Mouse (Mus musculus) ES-E14 (cell line): ENCODE data around the gene Pik3ip1. TPM values are rescaled to one million over a fixed set of nuclear protein-coding genes. Genes with fewer than 3 reads are reported as not detected.

Experiments used
- DNase-seq: peaks from one replicate; pipeline ENCODE4 v3.0.0-alpha.2; 2013; ENCODE audit warnings: low read depth, low spot score
- H3K27ac ChIP-seq: 2 replicates; pipeline ENCODE4 v1.5.1; 2012; ENCODE audit warnings: low read depth, mild to moderate bottlenecking, low read length, moderate library complexity, mixed read lengths; ENCODE audit not compliant: poor library complexity, insufficient read depth, severe bottlenecking
- H3K36me3 ChIP-seq: 2 replicates; pipeline ENCODE4 v1.6.1; 2012; ENCODE audit warnings: mild to moderate bottlenecking, low read length, moderate library complexity, mixed read lengths; ENCODE audit not compliant: control insufficient read depth, poor library complexity, insufficient read depth, severe bottlenecking
- H3K4me1 ChIP-seq, 2 experiments: fragments of 150-350 bp in 1 of 2; sonication (generic) in 1 of 2; 2 replicates each; pipeline ENCODE4 v1.6.1; 2012; ENCODE audit warnings: low read length in 2 of 2, mild to moderate bottlenecking in 1 of 2, mixed read lengths in 1 of 2; ENCODE audit not compliant: control insufficient read depth in 2 of 2, insufficient read depth in 2 of 2, poor library complexity in 1 of 2
- H3K4me3 ChIP-seq, 2 experiments: fragments of 150-350 bp in 1 of 2; sonication (generic) in 1 of 2; 2 replicates each; pipeline ENCODE4 v1.5.1; 2012; ENCODE audit warnings: low read length in 2 of 2, low read depth in 1 of 2, mild to moderate bottlenecking in 1 of 2, mixed read lengths in 1 of 2; ENCODE audit not compliant: insufficient read depth in 1 of 2, poor library complexity in 1 of 2, severe bottlenecking in 1 of 2
- H3K9ac ChIP-seq: 2 replicates; pipeline ENCODE4 v1.6.1; 2012; ENCODE audit warnings: low read depth, mild to moderate bottlenecking, low read length, mixed read lengths; ENCODE audit not compliant: poor library complexity, insufficient read depth, severe bottlenecking
- H3K9me3 ChIP-seq: fragments of 150-350 bp; sonication (generic); 2 replicates; pipeline ENCODE4 v1.6.1; 2012; ENCODE audit warnings: low read depth, mild to moderate bottlenecking, low read length; ENCODE audit not compliant: control insufficient read depth, insufficient read depth
- CHD2 ChIP-seq: IDR thresholded peaks from 2 replicates; pipeline ENCODE4 v1.6.1; 2014; ENCODE audit warnings: mild to moderate bottlenecking, low read depth, low read length, inconsistent platforms
- HCFC1 ChIP-seq: IDR thresholded peaks from 2 replicates; pipeline ENCODE4 v1.6.1; 2012; ENCODE audit warnings: low read length, inconsistent platforms, borderline replicate concordance; ENCODE audit not compliant: insufficient read depth
- MAFK ChIP-seq: IDR thresholded peaks from 2 replicates; pipeline ENCODE4 v1.6.1; 2014; ENCODE audit warnings: mild to moderate bottlenecking, low read depth, low read length, inconsistent platforms; ENCODE audit not compliant: insufficient read depth
- ZC3H11A ChIP-seq: IDR thresholded peaks from 2 replicates; pipeline ENCODE4 v1.6.1; 2012; ENCODE audit warnings: low read depth, mild to moderate bottlenecking, inconsistent platforms, low read length, borderline replicate concordance
- ZNF384 ChIP-seq: IDR thresholded peaks from 2 replicates; pipeline ENCODE4 v1.6.1; 2012; ENCODE audit warnings: low read depth, low read length, inconsistent platforms
- in situ Hi-C, 2 experiments: fragments of 600-800 bp; cut with MboI; formaldehyde crosslinking; loops; one replicate each; pipeline ENCODE4 v1.15.1; 2025; ENCODE audit warnings: low sequenced_read_pairs in 2 of 2, inconsistent platforms in 1 of 2; ENCODE audit not compliant: unreplicated experiment in 2 of 2
- total RNA-seq: library from RNA; depleted of rRNA; stranded (reverse); fragments of 300-350 nt; gene quantifications from 2 replicates; pipeline ENCODE4 v1.2.3, GENCODE M21; 2012

Pik3ip1 gene
- total RNA-seq, 1 experiment, result 8.5 TPM

GRCm38 (mm10) chr11:3366411-3366810 is 36.2 kb downstream of the Pik3ip1 start:
- H3K27ac ChIP-seq, result no peak overlapping the region
- TF ChIP-seq ZNF384 (no peak), ZC3H11A (no peak), HCFC1 (no peak), CHD2 (no peak), MAFK (no peak)
- H3K9me3 ChIP-seq, result no peaks in the 10 kb centered on the region
- H3K4me1 ChIP-seq, result peaks cover 17 to 35% of the 10 kb centered on the region in 2 experiments
- H3K4me3 ChIP-seq, result peak overlapping the region in 1 of 2 experiments; percentile 15; a peak in 1 of 4 replicates
- DNase-seq, result no peak
- H3K9ac ChIP-seq, result peak overlapping the region; percentile 25
- in situ Hi-C loops, result no loop called here
- no peaks in the 10 kb centered on the region; the same call in 1 of the 2 replicates for H3K36me3 ChIP-seq

DNA sequence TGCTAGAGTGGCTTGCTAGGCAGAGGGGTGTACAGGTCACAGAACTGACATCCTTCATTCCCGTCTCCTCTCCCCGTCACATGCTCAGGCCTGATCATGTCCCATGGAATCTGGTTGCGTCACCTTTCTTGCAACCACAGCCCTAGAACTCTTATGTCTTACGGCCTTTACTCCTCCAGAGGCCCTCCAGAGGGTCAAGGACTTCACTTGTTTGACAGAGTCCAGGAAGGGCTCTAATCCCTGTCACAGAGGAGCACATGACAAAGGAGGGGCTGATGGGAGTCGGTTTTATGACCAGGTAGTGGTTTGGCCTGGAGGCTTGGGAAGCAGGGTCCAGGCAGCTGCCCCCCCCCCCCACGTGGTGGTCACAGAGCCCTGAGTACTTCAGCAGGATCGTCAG is 38.8 kb downstream of the Pik3ip1 start:
- in situ Hi-C loops, result no loop called here
- Histone ChIP-seq H3K9ac (peak overlapping the region; percentile 68), H3K36me3 (no peaks in the 10 kb centered on the region; the same call in 1 of the 2 replicates), H3K4me1 (peaks cover 17 to 40% of the 10 kb centered on the region in 2 experiments), H3K9me3 (no peaks in the 10 kb centered on the region), H3K27ac (peak overlapping the region; percentile 85), H3K4me3 (peak overlapping the region in 1 of 2 experiments; percentile 42; a peak in 2 of 4 replicates)
- DNase-seq, result no peak
- no peak for TF ChIP-seq ZC3H11A
- TF ChIP-seq CHD2, result no peak
- no peak for TF ChIP-seq HCFC1
- no peak for TF ChIP-seq MAFK
- no peak for TF ChIP-seq ZNF384

DNA sequence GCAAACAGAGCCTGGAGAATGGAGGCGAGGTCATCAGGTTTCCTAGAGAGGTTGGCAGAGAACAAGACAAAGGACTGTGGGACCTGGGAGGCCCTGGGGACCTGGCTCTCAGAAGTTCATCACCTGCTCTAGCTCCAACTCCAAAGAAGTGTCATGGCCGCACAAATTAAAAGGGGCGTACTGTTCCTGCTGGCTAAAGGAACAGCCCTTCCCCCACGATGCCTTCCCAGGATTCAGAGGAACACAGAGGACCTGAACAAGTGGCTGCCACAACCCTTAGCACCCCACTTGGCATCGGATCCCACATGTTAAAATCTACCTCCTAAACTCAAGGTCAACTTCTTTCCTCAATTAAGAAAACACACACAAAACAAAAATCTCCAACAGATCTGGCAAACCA is 39.2 kb downstream of the Pik3ip1 start:
- H3K9me3 ChIP-seq, result no peaks in the 10 kb centered on the region
- in situ Hi-C loops, result no loop called here
- DNase-seq, result no peak
- H3K27ac ChIP-seq, result peak overlapping the region; percentile 85
- H3K36me3 ChIP-seq, result no peaks in the 10 kb centered on the region; the same call in 1 of the 2 replicates
- H3K4me3 ChIP-seq, result peak overlapping the region; percentile 24 to 42; a peak in 3 of 4 replicates
- TF ChIP-seq ZC3H11A (no peak), MAFK (no peak), CHD2 (no peak), ZNF384 (no peak), HCFC1 (no peak)
- peak overlapping the region; percentile 68 for H3K9ac ChIP-seq
- H3K4me1 ChIP-seq, result peaks cover 17 to 41% of the 10 kb centered on the region in 2 experiments

DNA sequence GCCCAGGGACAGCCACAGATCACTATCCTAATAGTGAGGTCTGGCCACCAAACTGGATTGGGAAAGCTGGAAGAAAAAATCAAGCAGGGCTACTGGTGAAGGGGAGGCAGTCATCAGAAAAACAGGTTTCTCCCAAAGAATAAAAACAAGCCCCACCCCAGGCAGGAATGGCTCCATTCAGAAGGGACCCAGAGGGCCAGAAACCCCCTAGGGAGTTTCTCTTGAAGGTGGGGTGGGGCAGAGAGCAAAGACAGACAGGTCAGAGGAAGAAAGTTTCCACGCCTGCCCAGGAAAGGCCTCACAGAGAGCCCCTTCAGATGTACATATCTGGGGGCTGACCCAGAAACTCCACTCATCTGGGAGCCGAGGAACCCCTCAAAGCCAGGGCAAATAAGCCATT is 40.0 kb downstream of the Pik3ip1 start:
- in situ Hi-C loops, result no loop called here

More for the DNA sequence above, 40.0 kb downstream of the Pik3ip1 start:
- no peak for TF ChIP-seq MAFK
- TF ChIP-seq ZC3H11A, result no peak
- no peak for TF ChIP-seq CHD2
- TF ChIP-seq HCFC1, result no peak
- TF ChIP-seq ZNF384, result no peak
- peaks cover 17 to 47% of the 10 kb centered on the region in 2 experiments for H3K4me1 ChIP-seq
- no peaks in the 10 kb centered on the region; the same call in 1 of the 2 replicates for H3K36me3 ChIP-seq
- H3K4me3 ChIP-seq, result peak overlapping the region; percentile 61 to 74; a peak in 3 of 4 replicates
- H3K27ac ChIP-seq, result peak overlapping the region; percentile 85
- no peak for DNase-seq
- H3K9me3 ChIP-seq, result no peaks in the 10 kb centered on the region
- H3K9ac ChIP-seq, result peak overlapping the region; percentile 68
